ENCODE assay signal across 8 mouse cellular contexts in genomic region chr13:55513111-55513748, GRCm38 (mm10). TPM values are rescaled to one million over a fixed set of nuclear protein-coding genes. Genes with fewer than 3 reads are reported as not detected.
A peak's percentile ranks its signal among the peaks of the same experiment; 100 is the strongest.
DNase-seq lines count a peak whose midpoint lies in the region; ATAC-seq lines count a peak whose summit lies in the region.

TSS of gene Pdlim7 (minus strand) at chr13:55513676.

- peak within 1 kb of the TSS; percentile 89 for H3K9ac ChIP-seq in hindbrain, embryonic 11.5 days (ENCODE audit: low read depth, low read length)

- ATAC-seq in hindbrain, embryonic 11.5 days (ENCODE audit: low FRiP score): peak; percentile 74

- H3K27me3 ChIP-seq in hindbrain, embryonic 11.5 days (ENCODE audit: control insufficient read depth, insufficient read depth, low read length): no peaks in the 10 kb centered on the region; the same call in 1 of the 2 replicates

- peak within 1 kb of the TSS; percentile 93 for H3K4me2 ChIP-seq in hindbrain, embryonic 11.5 days (replicated peaks; ENCODE audit: low read depth, low read length)

- H3K4me1 ChIP-seq in hindbrain, embryonic 11.5 days (replicated peaks; ENCODE audit: control insufficient read depth, insufficient read depth, low read length): peaks cover 13% of the 10 kb centered on the region

- H3K27ac ChIP-seq in hindbrain, embryonic 11.5 days (ENCODE audit: low read depth, low read length): peak within 1 kb of the TSS; percentile 62; the same call in 1 of the 2 replicates

- WGBS in hindbrain, embryonic 11.5 days: under 1% methylated on average over 55 of the region's 55 CpGs

- H3K9me3 ChIP-seq in hindbrain, embryonic 11.5 days (ENCODE audit: control insufficient read depth, low read length): no peaks in the 10 kb centered on the region

- H3K36me3 ChIP-seq in hindbrain, embryonic 11.5 days (ENCODE audit: control insufficient read depth, insufficient read depth, low read length): no peaks in the 10 kb centered on the region

- DNase-seq in R1 (ENCODE audit: low read depth, low spot score): peak; percentile 88
- DNase-seq in cerebellum, postnatal 10 days: peak; percentile 95 to 96
- peak; percentile 76 to 86 for DNase-seq in frontal cortex, postnatal 10 days (ENCODE audit: low spot score in 2 of 2)
- DNase-seq in hindbrain, embryonic 11.5 days (ENCODE audit: low spot score): peak; percentile 93
- DNase-seq in layer of hippocampus, postnatal 25 days (ENCODE audit: extremely low spot score in 1 of 2, low spot score in 1 of 2): peak; percentile 82 to 86
- DNase-seq in lung, postnatal 14 days: peak; percentile 90
- peak; percentile 93 for DNase-seq in ovary, postnatal 36 days (ENCODE audit: low spot score)
- peak; percentile 87 for DNase-seq in thymus, postnatal 25 days

- peak within 1 kb of the TSS; percentile 86 for H3K4me3 ChIP-seq in hindbrain, embryonic 11.5 days (ENCODE audit: low read depth, low read length)

RNA-seq across cellular contexts. Expression of gene Pdlim7, which starts in this region (rescaled TPM):
- polyA plus RNA-seq in hindbrain, embryonic 11.5 days (2014; fragmentation: Nextera tagmentation; extraction: Ambion mirVana): 135 and 152 TPM in 2 replicates
- total RNA-seq in layer of hippocampus, postnatal 25 days (2021): 10 to 100 TPM; 86.6 to 97.7 TPM

Comparison
In these comparisons a context has a peak if more than half of its experiments do, and no peak if none do; other contexts are left out.
1. Peak in every context shown above with its lines: DNase-seq, ATAC-seq, H3K4me3 ChIP-seq and H3K27ac ChIP-seq.